Mouse (Mus musculus): ENCODE measurements around the gene Lzic. TPM values are rescaled to one million over a fixed set of nuclear protein-coding genes. Genes with fewer than 3 reads are reported as not detected.

Lzic gene
- polyA plus RNA-seq, 1 experiment from 2014 or later, result 61.5 TPM

DNA sequence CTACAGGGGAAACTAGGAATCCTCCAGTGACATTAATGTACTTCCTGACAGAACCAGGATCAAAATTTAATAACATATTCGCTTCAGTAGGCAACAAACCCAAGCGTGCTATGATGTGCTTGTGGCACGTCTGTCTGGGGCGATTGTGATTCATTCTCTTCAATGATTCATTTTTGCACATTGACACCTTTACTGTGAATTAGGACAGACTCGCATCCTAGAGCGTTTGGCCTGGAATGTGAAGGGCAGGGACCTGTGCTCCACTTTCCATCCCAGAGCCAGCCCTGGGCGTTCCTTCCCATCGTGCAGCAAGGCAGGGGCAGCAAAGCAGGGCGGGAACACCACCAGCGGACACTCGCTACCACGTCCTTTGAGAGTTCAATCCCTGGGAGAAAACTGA, 57.4 kb downstream of the Lzic start:
- Histone ChIP-seq H3K4me3 (ENCODE audit: low read depth, low read length) (no peak overlapping the region), H3K9ac (ENCODE audit: low read length) (0 out of 2 replicates have a peak overlapping the region, but pooled peaks have one; percentile 7), H3K36me3 (ENCODE audit: control insufficient read depth, insufficient read depth, low read length) (peaks cover 2% of the 10 kb centered on the region; the same call in 1 of the 2 replicates), H3K9me3 (ENCODE audit: control insufficient read depth, low read length) (no peaks in the 10 kb centered on the region), H3K27me3 (ENCODE audit: control insufficient read depth, insufficient read depth, low read length) (no peaks in the 10 kb centered on the region), H3K4me2 (ENCODE audit: low read depth, severe bottlenecking) (no peak overlapping the region), H3K4me1 (ENCODE audit: control insufficient read depth, insufficient read depth, low read length) (0 out of 2 replicates have a peak, but pooled peaks cover 3% of the 10 kb centered on the region), H3K27ac (replicated peaks; ENCODE audit: low read depth, low read length) (no peak overlapping the region)
- DNase-seq (ENCODE audit: low spot score), result no peak
- WGBS, result 85% methylated on average over 12 of the region's 12 CpGs
- no peak for ATAC-seq (ENCODE audit: insufficient number of reproducible peaks, low FRiP score, low TSS enrichment, low read depth)

DNA sequence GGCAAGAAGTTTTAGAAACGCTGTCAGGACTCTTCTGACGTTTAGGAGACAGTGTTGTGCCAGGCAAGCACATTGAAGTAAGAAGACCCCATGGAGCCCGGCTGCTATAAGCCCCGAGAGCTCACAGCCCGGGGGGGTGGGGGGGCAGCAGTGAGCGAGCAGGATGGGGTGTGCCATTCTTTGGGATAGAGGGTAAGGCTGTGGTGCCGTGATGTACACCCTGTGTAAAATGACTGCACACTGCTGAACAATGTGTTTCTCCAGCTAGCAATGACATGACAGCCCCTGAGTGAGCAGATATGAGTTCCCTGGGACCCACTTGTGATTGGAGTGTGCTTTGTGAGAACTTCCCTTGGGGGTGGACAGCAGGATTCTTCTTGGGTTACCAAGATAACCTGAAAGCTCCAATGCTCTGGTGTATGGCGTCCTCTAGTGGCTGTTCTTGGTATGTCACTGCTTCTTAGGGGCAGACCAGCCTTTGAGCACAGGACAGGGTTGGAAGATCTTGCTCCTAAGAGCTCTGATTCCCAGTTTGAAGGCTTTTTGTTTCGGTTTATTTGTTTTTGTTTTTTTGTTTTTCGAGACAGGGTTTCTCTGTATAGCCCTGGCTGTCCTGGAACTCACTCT, 58.0 kb downstream of the Lzic start:
- no peak overlapping the region for H3K4me3 ChIP-seq (ENCODE audit: low read depth, low read length)
- H3K4me2 ChIP-seq (ENCODE audit: low read depth, severe bottlenecking), result no peak overlapping the region
- peaks cover 2% of the 10 kb centered on the region; the same call in 1 of the 2 replicates for H3K36me3 ChIP-seq (ENCODE audit: control insufficient read depth, insufficient read depth, low read length)
- no peak overlapping the region for H3K9ac ChIP-seq (ENCODE audit: low read length)
- no peaks in the 10 kb centered on the region for H3K9me3 ChIP-seq (ENCODE audit: control insufficient read depth, low read length)
- DNase-seq (ENCODE audit: low spot score) (peak; percentile 90), ATAC-seq (ENCODE audit: insufficient number of reproducible peaks, low FRiP score, low TSS enrichment, low read depth) (no peak)
- 0 out of 2 replicates have a peak, but pooled peaks cover 3% of the 10 kb centered on the region for H3K4me1 ChIP-seq (ENCODE audit: control insufficient read depth, insufficient read depth, low read length)
- H3K27ac ChIP-seq (replicated peaks; ENCODE audit: low read depth, low read length), result no peak overlapping the region
- H3K27me3 ChIP-seq (ENCODE audit: control insufficient read depth, insufficient read depth, low read length), result no peaks in the 10 kb centered on the region
- WGBS, result 58% methylated on average over 10 of the region's 10 CpGs

DNA sequence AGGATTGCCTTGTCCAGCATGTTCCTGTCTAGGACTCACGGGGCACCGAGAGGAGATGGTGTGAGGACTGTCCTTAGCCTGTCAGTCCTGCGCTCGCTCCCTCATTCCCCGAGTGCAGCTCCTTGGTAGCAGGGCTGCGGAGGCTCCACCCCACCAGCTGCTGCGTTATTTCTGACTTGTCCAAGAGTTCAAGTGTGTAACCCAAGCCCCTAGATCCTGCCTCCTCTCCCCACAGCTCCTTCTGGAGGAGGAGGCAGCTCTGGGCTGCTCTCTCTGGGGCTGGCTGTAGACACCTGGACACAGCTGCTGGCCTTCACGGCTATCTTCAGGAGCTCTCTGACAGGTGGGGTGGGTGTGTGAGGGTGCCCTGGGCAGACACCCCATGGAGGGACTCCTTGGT, 59.9 kb downstream of the Lzic start:
- Histone ChIP-seq H3K27ac (replicated peaks; ENCODE audit: low read depth, low read length) (no peak overlapping the region), H3K9me3 (ENCODE audit: control insufficient read depth, low read length) (no peaks in the 10 kb centered on the region), H3K9ac (ENCODE audit: low read length) (no peak overlapping the region), H3K36me3 (ENCODE audit: control insufficient read depth, insufficient read depth, low read length) (peaks cover 2% of the 10 kb centered on the region; the same call in 1 of the 2 replicates), H3K4me1 (ENCODE audit: control insufficient read depth, insufficient read depth, low read length) (0 out of 2 replicates have a peak, but pooled peaks cover 3% of the 10 kb centered on the region), H3K27me3 (ENCODE audit: control insufficient read depth, insufficient read depth, low read length) (no peaks in the 10 kb centered on the region), H3K4me2 (ENCODE audit: low read depth, severe bottlenecking) (no peak overlapping the region), H3K4me3 (ENCODE audit: low read depth, low read length) (no peak overlapping the region)
- DNase-seq (ENCODE audit: low spot score), result no peak
- ATAC-seq (ENCODE audit: insufficient number of reproducible peaks, low FRiP score, low TSS enrichment, low read depth), result no peak
- WGBS, result 83% methylated on average over 8 of the region's 8 CpGs

Small RNAs within 50 kb of the gene (microRNA-seq; reads per million reads assigned to microRNA genes)
- gene Mir5616, result 2.1 reads per million

Other genes with a start within 250 kb of the Lzic start
- 35.6 and 41.7 TPM in 2 replicates for gene Kif1b, start 177.5 kb upstream of the Lzic start, polyA plus RNA-seq (2014; fragmentation: Nextera tagmentation; extraction: Ambion mirVana)
- 49.5 and 58.5 TPM in 2 replicates for gene Ube4b, start 58.5 kb upstream of the Lzic start, polyA plus RNA-seq (2014; fragmentation: Nextera tagmentation; extraction: Ambion mirVana)
- not detected in 2 replicates for gene Rbp7, start 30.3 kb upstream of the Lzic start, polyA plus RNA-seq (2014; fragmentation: Nextera tagmentation; extraction: Ambion mirVana)
- 0.55 TPM in 1 of 2 replicates, not detected in the other for gene Tmem274, start 7.9 kb upstream of the Lzic start, polyA plus RNA-seq (2014; fragmentation: Nextera tagmentation; extraction: Ambion mirVana)
- gene Nmnat1, start within 50 bp of the Lzic start, polyA plus RNA-seq (2014; fragmentation: Nextera tagmentation; extraction: Ambion mirVana), result 15.8 and 16.5 TPM in 2 replicates
- 74.7 and 84.6 TPM in 2 replicates for gene Ctnnbip1, start 33.0 kb downstream of the Lzic start, polyA plus RNA-seq (2014; fragmentation: Nextera tagmentation; extraction: Ambion mirVana)
- gene Clstn1, start 101.2 kb downstream of the Lzic start, polyA plus RNA-seq (2014; fragmentation: Nextera tagmentation; extraction: Ambion mirVana), result 24.7 and 30.6 TPM in 2 replicates
- gene Pik3cd, start 217.3 kb downstream of the Lzic start, polyA plus RNA-seq (2014; fragmentation: Nextera tagmentation; extraction: Ambion mirVana), result 2.7 and 2.9 TPM in 2 replicates